Mouse (Mus musculus) layer of hippocampus, adult 8-10 months (tissue): Measurements from ENCODE around the gene Itpr3. TPM values are rescaled to one million over a fixed set of nuclear protein-coding genes. Genes with fewer than 3 reads are reported as not detected.
A peak's percentile ranks its signal among the peaks of the same experiment; 100 is the strongest.

ENCODE experiments used
- DNase-seq, 2 experiments: peaks; one replicate each; pipeline ENCODE4 v3.0.0; 2022; ENCODE audit warnings: low spot score in 2 of 2
- total RNA-seq, 4 experiments: library from RNA; stranded (reverse); gene quantifications; 2 replicates each; pipeline ENCODE4 v1.2.4; 2022

Itpr3 gene
- total RNA-seq, 4 experiments from 2014 or later, result 3.0 to 4.8 (median 3.7) TPM

- DNase-seq, result no peak
Measured at GRCm38 (mm10) chr17:27118676-27119539, 61.8 kb downstream of the Itpr3 start.

- DNase-seq, result no peak
Measured at GRCm38 (mm10) chr17:27119540-27119895, 62.4 kb downstream of the Itpr3 start.

GRCm38 (mm10) chr17:27119954-27120353 lies 62.9 kb downstream of the Itpr3 start:
- DNase-seq, result no peak

GRCm38 (mm10) chr17:27120561-27121024 lies 63.5 kb downstream of the Itpr3 start:
- peak; percentile 57 to 69 for DNase-seq

- DNase-seq, result no peak
Measured at GRCm38 (mm10) chr17:27121266-27121665, 64.2 kb downstream of the Itpr3 start.

- no peak for DNase-seq
Measured at GRCm38 (mm10) chr17:27121781-27122180, 64.7 kb downstream of the Itpr3 start.

GRCm38 (mm10) chr17:27122701-27123100 lies 65.6 kb downstream of the Itpr3 start:
- DNase-seq, result no peak

GRCm38 (mm10) chr17:27123103-27123502 lies 66.0 kb downstream of the Itpr3 start:
- DNase-seq, result no peak

- DNase-seq, result no peak
Measured at GRCm38 (mm10) chr17:27123813-27124375, 66.8 kb downstream of the Itpr3 start.

GRCm38 (mm10) chr17:27125185-27125584 lies 68.1 kb downstream of the Itpr3 start:
- peak in 1 of 2 experiments; percentile 77 for DNase-seq

- no peak for DNase-seq
Measured at GRCm38 (mm10) chr17:27125669-27126202, 68.6 kb downstream of the Itpr3 start.

- DNase-seq, result no peak
Measured at GRCm38 (mm10) chr17:27126974-27127373, 69.9 kb downstream of the Itpr3 start.

- DNase-seq, result no peak
Measured at GRCm38 (mm10) chr17:27128189-27128588, 71.1 kb downstream of the Itpr3 start.

GRCm38 (mm10) chr17:27129291-27129690 lies 72.2 kb downstream of the Itpr3 start:
- no peak for DNase-seq

GRCm38 (mm10) chr17:27129819-27130218 lies 72.7 kb downstream of the Itpr3 start:
- DNase-seq, result no peak

- DNase-seq, result no peak
Measured at GRCm38 (mm10) chr17:27130246-27130645, 73.1 kb downstream of the Itpr3 start.

- no peak for DNase-seq
Measured at GRCm38 (mm10) chr17:27131240-27131665, 74.1 kb downstream of the Itpr3 start.

- no peak for DNase-seq
Measured at GRCm38 (mm10) chr17:27132238-27132637, 75.1 kb downstream of the Itpr3 start.

- DNase-seq, result peak; percentile 94 to 97
Measured at GRCm38 (mm10) chr17:27133551-27134141, 76.5 kb downstream of the Itpr3 start, which contains the start of gene Uqcc2. Uqcc2 (minus strand) TSS chr17:27133916.

- DNase-seq, result no peak
Measured at GRCm38 (mm10) chr17:27134187-27134586, 77.1 kb downstream of the Itpr3 start.

- no peak for DNase-seq
Measured at GRCm38 (mm10) chr17:27134715-27135114, 77.6 kb downstream of the Itpr3 start.

GRCm38 (mm10) chr17:27138396-27138795 lies 81.3 kb downstream of the Itpr3 start:
- DNase-seq, result no peak
